Mouse (Mus musculus) neural tube, embryonic 10.5 days (tissue): ENCODE data around the gene Cnnm3.

Experiments
- DNase-seq: peaks from one replicate; pipeline ENCODE4 v3.0.0-alpha.2; 2017; ENCODE audit warnings: low spot score; ENCODE audit errors: extremely low spot score

Cnnm3 gene

GRCm38 (mm10) chr1:36574196-36574955 lies 62.7 kb downstream of the Cnnm3 start:
- no peak for DNase-seq

GRCm38 (mm10) chr1:36575347-36575746 lies 63.7 kb downstream of the Cnnm3 start:
- no peak for DNase-seq

- DNase-seq, result no peak
Observed at GRCm38 (mm10) chr1:36576991-36577675, 65.5 kb downstream of the Cnnm3 start.
